Mouse (Mus musculus) hindbrain, postnatal 0 days (tissue): ENCODE measurements around the gene Hoxa3. TPM values are rescaled to one million over a fixed set of nuclear protein-coding genes. Genes with fewer than 3 reads are reported as not detected.

Experiments used
- ATAC-seq: fragments of 200-750 bp; cut with Nextera tagmentation; 2 replicates; pipeline ENCODE4 v1.8.0; 2017; ENCODE audit warnings: mild to moderate bottlenecking, moderate TSS enrichment, moderate library complexity
- DNase-seq: peaks from one replicate; pipeline ENCODE4 v3.0.0-alpha.2; 2015; ENCODE audit warnings: low spot score
- H3K27ac ChIP-seq: fragments of 300-500 bp; sonication (generic); 2 replicates; pipeline ENCODE4 v1.5.1; 2014; ENCODE audit warnings: mild to moderate bottlenecking
- H3K27me3 ChIP-seq: fragments of 300-500 bp; sonication (generic); 2 replicates; pipeline ENCODE4 v1.6.1; 2014; ENCODE audit warnings: low read length, mixed read lengths; ENCODE audit not compliant: insufficient read depth
- H3K36me3 ChIP-seq: fragments of 300-500 bp; sonication (generic); 2 replicates; pipeline ENCODE4 v1.6.1; 2014; ENCODE audit warnings: low read length, mixed read lengths; ENCODE audit not compliant: insufficient read depth
- H3K4me1 ChIP-seq: fragments of 300-500 bp; sonication (generic); 2 replicates; pipeline ENCODE4 v1.6.1; 2014; ENCODE audit warnings: antibody characterized with exemption, low read length, mixed read lengths; ENCODE audit not compliant: insufficient read depth
- H3K4me2 ChIP-seq: fragments of 300-500 bp; sonication (generic); 2 replicates; pipeline ENCODE4 v1.6.1; 2014; ENCODE audit warnings: low read depth, mild to moderate bottlenecking, low read length, moderate library complexity, mixed read lengths
- H3K4me3 ChIP-seq: fragments of 300-500 bp; sonication (generic); 2 replicates; pipeline ENCODE4 v1.5.1; 2014; ENCODE audit warnings: low read length
- H3K9ac ChIP-seq: fragments of 300-500 bp; sonication (generic); replicated peaks from 2 replicates; pipeline ENCODE4 v1.6.1; 2014; ENCODE audit warnings: mild to moderate bottlenecking, low read length, moderate library complexity, mixed read lengths
- H3K9me3 ChIP-seq: fragments of 300-500 bp; sonication (generic); 2 replicates; pipeline ENCODE4 v1.6.1; 2016; ENCODE audit warnings: low read length, mixed read lengths
- CTCF ChIP-seq: IDR thresholded peaks from 2 replicates; pipeline ENCODE4 v1.5.1; 2016; ENCODE audit warnings: antibody characterized with exemption, control low read depth, low read depth
- WGBS: fragments of 180-500 bp; shearing (Covaris S2); extraction: QIAGEN DNeasy Blood & Tissue Kit; methylation state at CpG from one replicate; pipeline ENCODE4 v1.1.7; 2014; 5-methylcytosine and 5-hydroxymethylcytosine counted together
- polyA plus RNA-seq: library from polyadenylated mRNA; unstranded; fragments of >200 nt; fragmentation: Nextera tagmentation; extraction: Ambion mirVana; gene quantifications from 2 replicates; pipeline ENCODE4 v1.2.1, GENCODE M21; 2015
- total RNA-seq: library from RNA; depleted of rRNA; stranded (reverse); fragments of >200 nt; gene quantifications from 2 replicates; pipeline ENCODE4 v1.2.3, GENCODE M21; 2014

Hoxa3 gene
- total and polyA plus RNA-seq, 2 experiments from 2014 or later: 7.9 to 9.8 TPM

DNA sequence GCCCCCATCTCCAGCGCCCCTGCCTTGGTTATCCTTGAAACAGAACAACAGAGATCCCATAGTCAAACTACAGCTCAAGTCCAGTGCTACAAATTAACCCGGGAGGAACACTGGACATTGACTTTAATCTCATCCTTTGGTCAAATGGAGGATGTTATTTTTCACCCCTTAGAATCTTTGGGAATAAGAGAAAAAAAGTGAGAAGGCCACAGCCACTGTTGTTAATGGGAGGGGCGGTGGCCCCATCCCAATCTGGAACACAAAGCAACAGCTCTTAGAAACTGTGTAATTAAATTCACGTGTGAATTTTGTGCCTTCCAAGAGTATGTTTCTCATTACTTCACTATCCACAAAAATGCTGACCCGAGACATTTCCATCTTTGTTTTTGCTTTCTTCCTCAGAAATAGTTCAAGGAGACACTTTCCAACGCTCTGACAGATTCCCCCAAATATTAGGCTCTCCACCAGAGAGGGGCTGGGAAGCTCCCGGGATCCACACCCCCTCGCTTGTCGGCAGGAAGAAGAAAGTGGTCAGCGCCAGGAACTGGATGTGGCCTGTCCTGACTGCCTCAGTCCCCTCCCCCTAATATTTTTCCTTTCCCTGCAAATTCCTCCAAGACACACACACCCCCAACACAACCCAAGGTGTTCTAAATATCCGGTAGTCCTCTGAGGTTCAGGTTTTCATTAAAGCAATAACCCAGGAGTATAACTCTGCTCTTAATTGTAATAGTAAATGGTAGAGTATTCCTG lies 14.5 kb upstream of the Hoxa3 start:
- ATAC-seq (no peak), DNase-seq (no peak)
- H3K27ac ChIP-seq: no peak overlapping the region
- no peak overlapping the region for H3K4me2 ChIP-seq
- no peaks in the 10 kb centered on the region for H3K36me3 ChIP-seq
- no peak overlapping the region for H3K9ac ChIP-seq
- H3K4me3 ChIP-seq: no peak overlapping the region
- H3K4me1 ChIP-seq: no peaks in the 10 kb centered on the region
- peaks cover 94% of the 10 kb centered on the region for H3K27me3 ChIP-seq
- no peaks in the 10 kb centered on the region for H3K9me3 ChIP-seq
- WGBS: 6% methylated on average over 11 of the region's 11 CpGs
- TF ChIP-seq CTCF: no peak

DNA sequence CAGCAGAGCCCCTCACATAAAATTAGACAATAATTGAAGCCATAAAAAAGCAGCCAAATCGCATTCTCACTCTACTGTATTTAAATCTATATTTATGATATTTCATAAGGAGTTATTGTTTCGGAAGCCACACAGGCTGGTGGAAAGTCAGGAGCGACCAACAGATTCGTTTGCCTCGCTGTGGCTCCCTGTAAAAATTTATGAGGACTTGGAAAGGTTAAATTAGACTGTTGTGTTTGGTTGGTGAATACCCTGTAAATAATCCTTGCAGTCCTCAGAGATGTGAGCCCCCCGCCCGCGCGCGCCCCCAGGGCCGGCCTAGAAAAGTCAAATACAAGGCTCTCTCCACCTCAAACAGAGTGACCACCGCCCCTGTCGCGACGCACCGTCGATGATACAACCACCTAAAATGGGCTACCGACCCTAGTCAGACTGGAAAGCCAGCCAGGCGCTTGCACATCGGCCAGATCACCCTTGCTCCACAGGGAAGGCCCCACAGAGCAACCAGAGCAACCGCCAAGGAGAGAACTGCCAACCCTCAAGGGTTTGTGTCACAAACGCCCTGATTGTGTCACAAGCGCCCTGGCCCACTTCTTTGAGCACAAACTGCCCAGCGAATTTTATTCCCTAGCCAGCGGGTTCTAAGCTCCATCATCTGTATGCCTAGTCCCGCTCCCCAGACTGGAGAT lies 13.6 kb upstream of the Hoxa3 start:
- Histone ChIP-seq H3K4me2 (no peak overlapping the region), H3K27ac (no peak overlapping the region), H3K36me3 (no peaks in the 10 kb centered on the region), H3K4me3 (no peak overlapping the region), H3K4me1 (no peaks in the 10 kb centered on the region), H3K9me3 (no peaks in the 10 kb centered on the region), H3K27me3 (peaks cover 94% of the 10 kb centered on the region), H3K9ac (no peak overlapping the region)
- ATAC-seq (no peak), DNase-seq (no peak)
- WGBS: 4% methylated on average over 26 of the region's 26 CpGs
- TF ChIP-seq CTCF: no peak

DNA sequence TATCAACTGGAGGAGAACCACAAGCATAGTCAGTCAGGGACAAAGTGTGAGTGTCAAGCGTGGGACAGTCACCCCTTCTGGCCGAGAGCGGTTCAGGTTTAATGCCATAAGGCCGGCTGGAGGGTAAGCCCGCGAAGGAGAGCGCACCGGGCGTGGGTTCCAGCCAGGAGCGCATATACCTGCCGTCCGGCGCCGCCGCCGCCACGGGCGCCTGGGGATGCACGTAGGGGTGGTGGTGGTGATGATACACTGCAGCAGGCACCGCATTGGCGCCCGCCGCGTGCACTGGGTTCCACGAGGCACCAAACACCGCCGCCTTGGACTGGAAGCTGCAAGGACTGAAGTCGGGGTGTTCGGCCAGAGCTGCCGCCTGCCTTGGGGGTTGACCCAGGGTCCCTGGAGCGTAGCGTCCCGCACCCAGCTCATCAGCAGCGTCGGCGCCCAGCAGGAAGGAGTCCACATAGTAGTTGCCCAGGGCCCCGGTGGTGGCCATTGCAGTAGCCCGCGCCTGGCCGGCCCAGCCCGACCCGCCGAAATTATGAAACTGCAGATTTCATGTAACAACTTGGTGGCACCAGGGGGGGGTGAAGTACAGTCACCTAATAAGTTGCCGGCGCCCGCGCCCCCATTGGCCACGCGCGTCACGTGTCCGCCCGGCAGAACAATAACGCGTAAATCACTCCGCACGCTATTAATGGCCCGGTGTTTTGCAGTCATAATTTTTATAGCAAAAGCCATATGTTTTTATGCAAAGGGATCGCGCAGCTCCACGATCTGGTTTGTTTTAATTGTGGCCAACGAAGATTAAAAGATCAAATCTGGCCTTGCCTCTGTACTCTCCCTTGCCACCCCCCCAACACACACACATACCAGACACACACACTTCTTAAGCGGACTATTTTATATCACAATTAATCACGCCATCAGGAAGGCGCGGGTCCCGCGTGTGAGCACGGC lies 12.8 kb upstream of the Hoxa3 start:
- WGBS: 4% methylated on average over 67 of the region's 69 CpGs

DNA sequence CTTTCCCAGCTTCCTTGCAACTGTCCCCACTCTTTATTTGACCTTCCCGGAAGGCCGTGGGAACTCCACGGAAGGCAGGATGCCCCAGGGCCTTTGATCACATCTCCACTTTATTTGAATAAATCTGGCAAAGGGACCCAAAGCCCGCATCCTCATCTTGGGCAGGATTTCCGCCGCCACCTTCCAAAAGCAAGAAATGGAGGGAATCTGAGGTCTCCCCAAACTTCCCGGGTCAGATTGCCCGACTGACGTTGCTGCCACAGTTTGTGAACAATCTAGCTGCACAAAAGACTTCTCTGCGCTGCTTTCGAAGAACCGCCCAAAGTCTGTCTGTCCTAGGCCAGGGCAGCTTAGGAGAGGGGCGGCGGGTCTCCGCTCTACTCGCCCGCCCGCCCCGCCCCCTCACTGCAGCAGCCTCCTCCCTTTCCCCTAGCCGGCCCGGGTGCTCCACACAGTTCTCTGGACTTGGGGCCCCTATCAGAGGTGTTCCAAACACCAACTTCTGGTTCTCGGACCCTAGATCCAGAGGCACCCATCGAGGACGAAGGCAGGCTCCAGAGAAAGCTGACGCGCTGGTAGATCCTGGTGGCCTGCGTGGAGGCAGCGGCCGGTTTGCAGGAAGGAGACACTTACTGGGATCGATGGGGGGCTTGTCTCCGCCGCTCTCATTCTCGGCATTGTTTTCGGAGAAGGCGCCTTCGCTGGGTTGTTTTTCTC lies 11.9 kb upstream of the Hoxa3 start:
- Histone ChIP-seq H3K27me3 (peaks cover 93% of the 10 kb centered on the region), H3K4me2 (no peak overlapping the region), H3K4me3 (no peak overlapping the region; the same call in 1 of the 2 replicates), H3K27ac (no peak overlapping the region), H3K36me3 (no peaks in the 10 kb centered on the region), H3K4me1 (no peaks in the 10 kb centered on the region), H3K9ac (no peak overlapping the region), H3K9me3 (no peaks in the 10 kb centered on the region)
- under 1% methylated on average over 36 of the region's 36 CpGs for WGBS
- no peak for DNase-seq
- TF ChIP-seq CTCF: no peak
- ATAC-seq: no peak

More for the DNA sequence above, 12.8 kb upstream of the Hoxa3 start:
- Histone ChIP-seq H3K36me3 (no peaks in the 10 kb centered on the region), H3K27ac (no peak overlapping the region), H3K4me2 (no peak overlapping the region), H3K27me3 (peaks cover 96% of the 10 kb centered on the region), H3K4me1 (no peaks in the 10 kb centered on the region), H3K9ac (no peak overlapping the region), H3K9me3 (no peaks in the 10 kb centered on the region), H3K4me3 (no peak overlapping the region)
- no peak for TF ChIP-seq CTCF
- ATAC-seq: no peak
- DNase-seq: no peak

DNA sequence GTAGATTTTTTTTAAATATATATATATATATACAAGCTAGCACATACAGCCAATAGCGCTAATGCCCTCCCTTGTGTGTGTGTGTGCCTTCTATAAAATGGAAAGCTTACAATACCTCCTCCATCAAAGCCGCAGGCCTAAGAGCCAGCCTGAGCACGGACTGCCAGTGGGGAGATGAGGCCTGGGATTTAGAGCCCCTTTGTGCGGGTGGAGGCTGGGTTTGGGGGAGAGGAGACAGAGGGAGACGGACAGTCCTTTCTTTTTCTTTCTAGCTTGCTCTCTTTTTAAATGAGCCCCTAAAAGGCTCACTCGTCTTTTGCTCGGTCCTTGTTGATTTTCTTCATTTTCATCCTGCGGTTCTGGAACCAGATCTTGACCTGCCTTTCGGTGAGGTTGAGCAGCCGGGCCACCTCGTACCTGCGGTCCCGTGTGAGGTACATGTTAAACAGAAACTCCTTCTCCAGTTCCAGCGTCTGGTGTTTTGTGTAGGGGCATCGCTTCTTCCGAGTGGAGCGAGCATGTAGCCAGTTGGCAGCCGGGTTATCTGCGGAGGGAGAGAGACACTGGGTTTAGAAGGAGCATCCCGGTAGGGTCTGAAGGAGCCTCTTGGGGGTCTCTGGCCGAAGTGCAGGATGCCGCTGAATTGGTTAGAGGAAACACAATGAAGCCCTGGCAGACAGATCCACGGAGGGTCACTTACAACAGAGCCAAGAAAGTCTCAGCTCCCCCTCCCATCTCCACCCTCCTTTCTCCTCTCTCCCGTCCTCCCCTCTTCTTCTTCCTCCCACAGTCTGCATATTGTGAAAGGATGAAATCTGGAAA lies 11.0 kb upstream of the Hoxa3 start:
- no peaks in the 10 kb centered on the region for H3K4me1 ChIP-seq
- ATAC-seq (no peak), DNase-seq (no peak)
- peaks cover 93% of the 10 kb centered on the region for H3K27me3 ChIP-seq
- H3K27ac ChIP-seq: no peak overlapping the region
- no peak for TF ChIP-seq CTCF
- no peak overlapping the region for H3K9ac ChIP-seq
- 2% methylated on average over 24 of the region's 24 CpGs for WGBS
- H3K9me3 ChIP-seq: no peaks in the 10 kb centered on the region
- no peaks in the 10 kb centered on the region for H3K36me3 ChIP-seq
- H3K4me2 ChIP-seq: no peak overlapping the region
- H3K4me3 ChIP-seq: no peak overlapping the region
